ENCODE assay signal across 15 mouse cellular contexts in genomic region chr9:63052181-63052580, GRCm38 (mm10).
DNase-seq lines count a peak whose midpoint lies in the region; ATAC-seq and TF ChIP-seq lines count a peak whose summit lies in the region.
"Had no signal": no experiment of that assay in that cellular context is flagged by ENCODE, and none has a peak within 500 bp of the region (broad histone marks: within the 10 kb centered on the region; RNA-seq: fewer than 3 reads in every experiment).

No protein-coding gene starts in this region.

- TF ChIP-seq CTCF in intestine, postnatal 0 days (IDR thresholded peaks at IDR 0.05; ENCODE audit: low read depth): peak; percentile 35; the same call in 1 of the 2 replicates

- no peak overlapping the region for H3K9ac ChIP-seq in intestine, postnatal 0 days (ENCODE audit: low read depth, low read length)
- H3K9ac ChIP-seq in intestine, embryonic 16.5 days (ENCODE audit: low read depth, low read length): no peak overlapping the region
- H3K9ac ChIP-seq: forebrain, embryonic 12.5 days; hindbrain, embryonic 14.5 days; liver, embryonic 15.5 days had no signal

- no peaks in the 10 kb centered on the region for H3K36me3 ChIP-seq in intestine, postnatal 0 days (ENCODE audit: control insufficient read depth, insufficient read depth)
- no peaks in the 10 kb centered on the region for H3K36me3 ChIP-seq in intestine, embryonic 16.5 days (ENCODE audit: control insufficient read depth, insufficient read depth, low read length)
- H3K36me3 ChIP-seq: forebrain, embryonic 12.5 days; liver, embryonic 15.5 days had no signal

- H3K4me2 ChIP-seq in intestine, postnatal 0 days (replicated peaks; ENCODE audit: low read depth): no peak overlapping the region
- no peak overlapping the region for H3K4me2 ChIP-seq in intestine, embryonic 16.5 days (ENCODE audit: low read depth, low read length)
- H3K4me2 ChIP-seq: forebrain, embryonic 12.5 days; hindbrain, embryonic 14.5 days; liver, embryonic 15.5 days had no signal

- DNase-seq in A20 (ENCODE audit: low read depth, low spot score) (peak; percentile 68), MEL-GATA-1-ER (ENCODE audit: extremely low read depth, low read depth) (peak; percentile 15)
- DNase-seq in induced T-regulatory cell, adult 2 months (ENCODE audit: low read depth): peak; percentile 20
- no peak for DNase-seq in adrenal gland, postnatal 25 days
- DNase-seq in thymus, postnatal 36 days: no peak
- DNase-seq: cerebellum, adult 2 months; heart, adult 18-20 months; right cerebral cortex, postnatal 14 days; thymus, adult 18-20 months had no signal

- no peaks in the 10 kb centered on the region for H3K27me3 ChIP-seq in intestine, postnatal 0 days (replicated peaks; ENCODE audit: control insufficient read depth, insufficient read depth, low read length)
- no peaks in the 10 kb centered on the region for H3K27me3 ChIP-seq in intestine, embryonic 16.5 days (replicated peaks; ENCODE audit: control insufficient read depth, insufficient read depth, low read length)
- H3K27me3 ChIP-seq: forebrain, embryonic 12.5 days; liver, embryonic 15.5 days had no signal

- 67% methylated on average over 4 of the region's 4 CpGs for WGBS in intestine, postnatal 0 days
- 53% methylated on average over 4 of the region's 4 CpGs for WGBS in intestine, embryonic 16.5 days

- no peak overlapping the region for H3K27ac ChIP-seq in intestine, postnatal 0 days (ENCODE audit: low read depth, low read length)
- H3K27ac ChIP-seq in intestine, embryonic 16.5 days (ENCODE audit: low read length): no peak overlapping the region
- H3K27ac ChIP-seq: forebrain, embryonic 12.5 days; hindbrain, embryonic 14.5 days; liver, embryonic 15.5 days had no signal

- H3K4me3 ChIP-seq in intestine, postnatal 0 days (ENCODE audit: low read depth, low read length): no peak overlapping the region
- H3K4me3 ChIP-seq in intestine, embryonic 16.5 days (ENCODE audit: low read length): no peak overlapping the region
- H3K4me3 ChIP-seq: forebrain, embryonic 12.5 days; liver, embryonic 15.5 days had no signal

- no peaks in the 10 kb centered on the region for H3K4me1 ChIP-seq in intestine, postnatal 0 days (replicated peaks; ENCODE audit: control insufficient read depth, insufficient read depth, low read length)
- H3K4me1 ChIP-seq in intestine, embryonic 16.5 days (ENCODE audit: control insufficient read depth, insufficient read depth, low read length): no peaks in the 10 kb centered on the region
- H3K4me1 ChIP-seq: forebrain, embryonic 12.5 days; liver, embryonic 15.5 days had no signal

- ATAC-seq in intestine, postnatal 0 days: no peak
- ATAC-seq in intestine, embryonic 16.5 days: no peak
- no peak for ATAC-seq in activated CD4-positive, CD25-positive, alpha-beta regulatory T cell, adult 4 months

- H3K9me3 ChIP-seq in intestine, postnatal 0 days (ENCODE audit: control insufficient read depth): no peaks in the 10 kb centered on the region
- H3K9me3 ChIP-seq in intestine, embryonic 16.5 days (ENCODE audit: control insufficient read depth, low read length): no peaks in the 10 kb centered on the region
- H3K9me3 ChIP-seq: forebrain, embryonic 12.5 days; liver, embryonic 15.5 days had no signal

Comparison
In these comparisons a context has a peak if more than half of its experiments do, and no peak if none do; other contexts are left out.
1. DNase-seq: peak in A20 (single experiment), MEL-GATA-1-ER (single experiment) and induced T-regulatory cell, adult 2 months (single experiment); none in adrenal gland, postnatal 25 days (single experiment) and thymus, postnatal 36 days (0 of 2).